Mouse (Mus musculus) liver, postnatal 0 days (tissue): ENCODE measurements at regions not wholly inside any gene's neighbourhood (a gene's known extent, or its start where the extent isn't known, plus 50 kb on each side); places are given as distances from the start of the nearest gene placed in this dataset.

ENCODE experiments used
- CTCF ChIP-seq: sonication (generic); IDR thresholded peaks from 2 replicates; pipeline ENCODE4 v1.5.1; 2016; ENCODE audit warnings: antibody characterized with exemption, low read depth
- EP300 ChIP-seq: IDR thresholded peaks from 2 replicates; pipeline ENCODE4 v1.6.1; 2016; ENCODE audit warnings: antibody characterized with exemption, low read depth, mild to moderate bottlenecking

DNA sequence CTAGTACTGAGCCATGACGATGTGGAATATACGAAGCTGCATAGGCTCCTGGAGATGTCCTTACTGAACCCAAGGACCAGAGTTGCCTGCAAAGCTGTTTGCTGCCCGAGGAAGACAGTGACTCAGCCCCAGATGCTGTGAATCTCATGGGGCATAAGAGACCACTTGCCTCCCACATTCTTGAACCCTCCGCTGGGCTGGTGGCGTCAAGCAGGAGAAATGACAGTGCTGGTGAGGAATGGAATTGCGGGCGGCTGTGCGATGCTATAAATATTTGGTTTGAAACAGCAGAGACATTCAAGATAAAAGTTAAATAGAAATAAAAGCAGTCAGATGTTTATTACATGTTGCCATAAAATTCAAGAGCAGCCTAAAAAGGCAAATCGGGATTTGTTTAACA lies 216.3 kb downstream of the Tshz3 start:
- TF ChIP-seq EP300 = no peak
- TF ChIP-seq CTCF = no peak
